ENCODE assay signal across 20 mouse cellular contexts in genomic region chr16:96767985-96768384, GRCm38 (mm10).
DNase-seq lines count a peak whose midpoint lies in the region; ATAC-seq and TF ChIP-seq lines count a peak whose summit lies in the region.
"Had no signal": no experiment of that assay in that cellular context is flagged by ENCODE, and none has a peak within 500 bp of the region (broad histone marks: within the 10 kb centered on the region; RNA-seq: fewer than 3 reads in every experiment).

No protein-coding gene starts in this region.

- no peaks in the 10 kb centered on the region for H3K36me3 ChIP-seq in midbrain, embryonic 12.5 days
- no peaks in the 10 kb centered on the region for H3K36me3 ChIP-seq in midbrain, embryonic 11.5 days (ENCODE audit: control insufficient read depth, insufficient read depth, low read length)
- no peaks in the 10 kb centered on the region for H3K36me3 ChIP-seq in hindbrain, embryonic 10.5 days
- no peaks in the 10 kb centered on the region for H3K36me3 ChIP-seq in hindbrain, embryonic 15.5 days
- H3K36me3 ChIP-seq in neural tube, embryonic 14.5 days (ENCODE audit: control insufficient read depth, insufficient read depth, low read length) = no peaks in the 10 kb centered on the region
- H3K36me3 ChIP-seq: embryonic facial prominence, embryonic 10.5 days; heart, embryonic 10.5 days; liver, embryonic 13.5 days; lung, embryonic 15.5 days; neural tube, embryonic 12.5 days had no signal

- no peaks in the 10 kb centered on the region for H3K27me3 ChIP-seq in midbrain, embryonic 12.5 days
- no peaks in the 10 kb centered on the region for H3K27me3 ChIP-seq in midbrain, embryonic 11.5 days (ENCODE audit: control insufficient read depth, insufficient read depth, low read length)
- H3K27me3 ChIP-seq in hindbrain, embryonic 10.5 days (ENCODE audit: insufficient read depth, poor library complexity, severe bottlenecking) = no peaks in the 10 kb centered on the region
- no peaks in the 10 kb centered on the region for H3K27me3 ChIP-seq in hindbrain, embryonic 15.5 days
- no peaks in the 10 kb centered on the region for H3K27me3 ChIP-seq in neural tube, embryonic 14.5 days (ENCODE audit: control insufficient read depth, insufficient read depth, low read length)
- H3K27me3 ChIP-seq: liver, embryonic 13.5 days; lung, embryonic 15.5 days; neural tube, embryonic 12.5 days had no signal

- H3K9ac ChIP-seq in midbrain, embryonic 12.5 days (replicated peaks) = no peak overlapping the region
- no peak overlapping the region for H3K9ac ChIP-seq in midbrain, embryonic 11.5 days (ENCODE audit: low read length)
- no peak overlapping the region for H3K9ac ChIP-seq in hindbrain, embryonic 15.5 days
- H3K9ac ChIP-seq in neural tube, embryonic 14.5 days (replicated peaks; ENCODE audit: low read depth, low read length) = no peak overlapping the region
- H3K9ac ChIP-seq: liver, embryonic 13.5 days; lung, embryonic 15.5 days; neural tube, embryonic 12.5 days had no signal

- no peak for TF ChIP-seq CTCF in lung, adult 2 months (IDR thresholded peaks at IDR 0.05; ENCODE audit: insufficient read depth, low read length)

- TF ChIP-seq POLR2A in lung, adult 2 months (IDR thresholded peaks at IDR 0.05; ENCODE audit: borderline replicate concordance, extremely low read depth, low read depth, low read length) = no peak

- H3K4me2 ChIP-seq in midbrain, embryonic 12.5 days (replicated peaks) = no peak overlapping the region
- no peak overlapping the region for H3K4me2 ChIP-seq in midbrain, embryonic 11.5 days
- no peak overlapping the region for H3K4me2 ChIP-seq in hindbrain, embryonic 15.5 days
- H3K4me2 ChIP-seq in neural tube, embryonic 14.5 days (ENCODE audit: low read depth, low read length) = no peak overlapping the region
- H3K4me2 ChIP-seq: liver, embryonic 13.5 days; lung, embryonic 15.5 days; neural tube, embryonic 12.5 days had no signal

- 71% methylated on average over 3 of the region's 3 CpGs for WGBS in midbrain, embryonic 12.5 days
- 75% methylated on average over 3 of the region's 3 CpGs for WGBS in midbrain, embryonic 11.5 days
- 81% methylated on average over 3 of the region's 3 CpGs for WGBS in hindbrain, embryonic 10.5 days
- 38% methylated on average over 3 of the region's 3 CpGs for WGBS in hindbrain, embryonic 15.5 days
- 51% methylated on average over 3 of the region's 3 CpGs for WGBS in neural tube, embryonic 14.5 days
- WGBS in lung, adult 2 months = 39% methylated on average over 3 of the region's 3 CpGs

- no peak for ATAC-seq in midbrain, embryonic 12.5 days (ENCODE audit: low FRiP score, low read depth)
- ATAC-seq in midbrain, embryonic 11.5 days (ENCODE audit: low FRiP score) = no peak
- ATAC-seq in hindbrain, embryonic 15.5 days (ENCODE audit: low FRiP score, low read depth) = 0 out of 2 replicates have a peak, but pooled peaks have one; percentile 38
- ATAC-seq in neural tube, embryonic 14.5 days (ENCODE audit: low read depth) = no peak; the same call in 1 of the 2 replicates

- no peaks in the 10 kb centered on the region for H3K9me3 ChIP-seq in midbrain, embryonic 12.5 days
- no peaks in the 10 kb centered on the region for H3K9me3 ChIP-seq in midbrain, embryonic 11.5 days (ENCODE audit: control insufficient read depth, low read length)
- no peaks in the 10 kb centered on the region for H3K9me3 ChIP-seq in hindbrain, embryonic 10.5 days
- H3K9me3 ChIP-seq in hindbrain, embryonic 15.5 days = no peaks in the 10 kb centered on the region
- no peaks in the 10 kb centered on the region for H3K9me3 ChIP-seq in neural tube, embryonic 14.5 days (ENCODE audit: control insufficient read depth, low read length)
- H3K9me3 ChIP-seq: embryonic facial prominence, embryonic 10.5 days; heart, embryonic 10.5 days; liver, embryonic 13.5 days; lung, embryonic 15.5 days; neural tube, embryonic 12.5 days had no signal

- H3K4me3 ChIP-seq in midbrain, embryonic 12.5 days = no peak overlapping the region
- no peak overlapping the region for H3K4me3 ChIP-seq in midbrain, embryonic 11.5 days (ENCODE audit: low read depth, low read length)
- no peak overlapping the region for H3K4me3 ChIP-seq in hindbrain, embryonic 10.5 days
- no peak overlapping the region for H3K4me3 ChIP-seq in hindbrain, embryonic 15.5 days
- H3K4me3 ChIP-seq in neural tube, embryonic 14.5 days (ENCODE audit: low read depth, low read length) = no peak overlapping the region
- H3K4me3 ChIP-seq in lung, adult 2 months (replicated peaks; ENCODE audit: extremely low read depth, low read depth, low read length) = no peak overlapping the region
- H3K4me3 ChIP-seq: embryonic facial prominence, embryonic 10.5 days; heart, embryonic 10.5 days; left cerebral cortex, adult 2 months; liver, embryonic 13.5 days; lung, embryonic 15.5 days; neural tube, embryonic 12.5 days had no signal

- peak overlapping the region; percentile 72 for H3K27ac ChIP-seq in midbrain, embryonic 12.5 days (replicated peaks)
- no peak overlapping the region; the same call in 1 of the 2 replicates for H3K27ac ChIP-seq in midbrain, embryonic 11.5 days (ENCODE audit: low read depth, low read length)
- H3K27ac ChIP-seq in hindbrain, embryonic 10.5 days = peak overlapping the region; percentile 45; the same call in 1 of the 2 replicates
- peak overlapping the region; percentile 71 for H3K27ac ChIP-seq in hindbrain, embryonic 15.5 days (replicated peaks)
- peak overlapping the region; percentile 68 for H3K27ac ChIP-seq in neural tube, embryonic 14.5 days (ENCODE audit: low read depth, low read length)
- H3K27ac ChIP-seq: embryonic facial prominence, embryonic 10.5 days; heart, embryonic 10.5 days; left cerebral cortex, adult 2 months; liver, embryonic 13.5 days; lung, embryonic 15.5 days; macrophage; neural tube, embryonic 12.5 days had no signal

- peaks cover 7% of the 10 kb centered on the region; the same call in 1 of the 2 replicates for H3K4me1 ChIP-seq in midbrain, embryonic 12.5 days
- no peaks in the 10 kb centered on the region for H3K4me1 ChIP-seq in midbrain, embryonic 11.5 days (ENCODE audit: control insufficient read depth, insufficient read depth, low read length)
- H3K4me1 ChIP-seq in hindbrain, embryonic 10.5 days (replicated peaks) = peaks cover 3% of the 10 kb centered on the region; the same call in 1 of the 2 replicates
- peaks cover 15% of the 10 kb centered on the region; the same call in 1 of the 2 replicates for H3K4me1 ChIP-seq in hindbrain, embryonic 15.5 days (replicated peaks)
- H3K4me1 ChIP-seq in neural tube, embryonic 14.5 days (ENCODE audit: control insufficient read depth, insufficient read depth, low read length) = 0 out of 2 replicates have a peak, but pooled peaks cover 8% of the 10 kb centered on the region
- H3K4me1 ChIP-seq in lung, adult 2 months (ENCODE audit: control insufficient read depth, insufficient read depth, low read length) = no peaks in the 10 kb centered on the region
- H3K4me1 ChIP-seq: embryonic facial prominence, embryonic 10.5 days; liver, embryonic 13.5 days; lung, embryonic 15.5 days had no signal

- DNase-seq in midbrain, embryonic 11.5 days (ENCODE audit: low spot score, missing footprints) = no peak
- no peak for DNase-seq in hindbrain, embryonic 10.5 days (ENCODE audit: low spot score)
- DNase-seq in lung, adult 2 months = no peak
- DNase-seq in frontal cortex, adult 2 months (ENCODE audit: extremely low spot score in 1 of 2, low spot score in 1 of 2) = no peak
- DNase-seq: cerebellum, adult 8-10 months; gastrocnemius, postnatal 36 days; kidney, adult 8-10 months; kidney, postnatal 14 days; liver, embryonic 13.5 days; right cerebral cortex, postnatal 14 days; thymus, postnatal 36 days had no signal
